Mouse (Mus musculus) hindbrain, embryonic 16.5 days (tissue): ENCODE data around the gene Sprr1b. TPM values are rescaled to one million over a fixed set of nuclear protein-coding genes. Genes with fewer than 3 reads are reported as not detected.
"Not testable (repeated sequence)": the region's sequence is repeated elsewhere in the genome, so short reads cannot be mapped to it uniquely, and the experiment has no call there.

Experiments used
- ATAC-seq: fragments of 200-750 bp; cut with Nextera tagmentation; 2 replicates; pipeline ENCODE4 v1.8.0; 2017; ENCODE audit warnings: moderate TSS enrichment, moderate library complexity
- H3K27ac ChIP-seq: fragments of 300-500 bp; sonication (generic); 2 replicates; pipeline ENCODE4 v1.5.1; 2014; ENCODE audit warnings: low read depth, mild to moderate bottlenecking, control low read depth, low read length, moderate library complexity
- H3K27me3 ChIP-seq: fragments of 300-500 bp; sonication (generic); replicated peaks from 2 replicates; pipeline ENCODE4 v1.6.1; 2014; ENCODE audit warnings: low read length; ENCODE audit not compliant: control insufficient read depth, insufficient read depth
- H3K36me3 ChIP-seq: fragments of 300-500 bp; sonication (generic); 2 replicates; pipeline ENCODE4 v1.6.1; 2014; ENCODE audit warnings: mild to moderate bottlenecking, low read length, moderate library complexity, mixed read lengths; ENCODE audit not compliant: control insufficient read depth, insufficient read depth
- H3K4me1 ChIP-seq: fragments of 300-500 bp; sonication (generic); 2 replicates; pipeline ENCODE4 v1.6.1; 2014; ENCODE audit warnings: low read depth, low read length; ENCODE audit not compliant: control insufficient read depth, insufficient read depth
- H3K4me2 ChIP-seq: fragments of 300-500 bp; sonication (generic); 2 replicates; pipeline ENCODE4 v1.6.1; 2014; ENCODE audit warnings: mild to moderate bottlenecking, low read length, control low read depth, moderate library complexity
- H3K4me3 ChIP-seq: fragments of 300-500 bp; sonication (generic); 2 replicates; pipeline ENCODE4 v1.5.1; 2014; ENCODE audit warnings: mild to moderate bottlenecking, low read length, control low read depth, moderate library complexity
- H3K9ac ChIP-seq: fragments of 300-500 bp; sonication (generic); 2 replicates; pipeline ENCODE4 v1.6.1; 2014; ENCODE audit warnings: low read depth, mild to moderate bottlenecking, control low read depth, low read length, moderate library complexity
- H3K9me3 ChIP-seq: fragments of 300-500 bp; sonication (generic); 2 replicates; pipeline ENCODE4 v1.6.1; 2014; ENCODE audit warnings: mild to moderate bottlenecking, low read length, moderate library complexity; ENCODE audit not compliant: control insufficient read depth
- WGBS: fragments of 180-500 bp; shearing (Covaris S2); extraction: QIAGEN DNeasy Blood & Tissue Kit; methylation state at CpG from one replicate; pipeline ENCODE4 v1.1.7; 2014; 5-methylcytosine and 5-hydroxymethylcytosine counted together
- polyA plus RNA-seq: library from polyadenylated mRNA; unstranded; fragments of >200 nt; fragmentation: Nextera tagmentation; extraction: Ambion mirVana; gene quantifications from 2 replicates; pipeline ENCODE4 v1.2.1, GENCODE M21; 2015

Sprr1b gene
- not detected in 2 replicates for polyA plus RNA-seq

DNA sequence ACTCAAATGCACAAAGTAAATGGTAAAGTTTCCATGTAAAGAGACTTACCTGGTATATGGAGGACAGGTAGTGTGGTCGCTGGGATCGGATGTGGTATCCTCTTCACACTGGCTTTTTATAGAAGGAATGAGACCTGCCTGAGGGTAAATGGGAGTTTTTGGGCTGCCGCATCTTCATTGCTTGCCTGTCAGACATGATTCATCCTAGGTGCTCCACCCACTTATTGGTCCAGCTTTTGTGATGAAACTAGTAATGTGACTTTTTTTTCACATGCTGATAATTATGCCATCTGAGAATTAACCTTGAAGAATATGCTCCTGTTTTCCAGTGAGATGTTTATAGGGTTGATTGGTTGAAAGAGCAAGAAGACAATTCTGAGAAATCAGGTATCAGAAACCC is at the start of gene Sprr1b:
Gene Sprr1b, minus strand, starts transcription at position 101 of the 400 bp plus-strand sequence.
- Histone ChIP-seq H3K27me3 (no peaks in the 10 kb centered on the region), H3K9ac (no peak within 1 kb of the TSS), H3K27ac (no peak within 1 kb of the TSS), H3K9me3 (no peaks in the 10 kb centered on the region), H3K36me3 (no peaks in the 10 kb centered on the region), H3K4me2 (no peak within 1 kb of the TSS), H3K4me3 (no peak within 1 kb of the TSS), H3K4me1 (no peaks in the 10 kb centered on the region)
- no peak for ATAC-seq
- WGBS: 90% methylated on average over 3 of the region's 3 CpGs

DNA sequence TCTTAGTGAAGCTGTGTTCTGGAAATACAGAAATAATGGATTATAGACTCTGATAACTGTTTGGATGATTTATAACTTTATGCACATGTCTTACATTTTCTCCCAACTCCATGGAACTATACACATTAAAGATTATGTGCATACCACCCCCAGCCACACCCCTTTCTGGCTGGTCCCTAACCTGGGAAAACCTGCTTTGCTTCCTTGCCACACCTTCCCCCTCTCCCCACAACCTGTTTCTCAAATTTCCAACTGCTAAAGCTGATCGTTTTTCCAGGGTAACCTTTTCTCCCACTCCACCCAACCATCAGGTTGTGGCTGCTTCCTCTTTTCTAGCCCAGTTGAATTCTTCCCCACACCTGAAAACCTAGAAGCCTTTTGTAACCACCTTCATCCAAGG is 47.7 kb upstream of the Sprr1b start:
- Histone ChIP-seq H3K9ac (no peak overlapping the region), H3K4me1 (no peaks in the 10 kb centered on the region), H3K27me3 (no peaks in the 10 kb centered on the region), H3K36me3 (no peaks in the 10 kb centered on the region), H3K27ac (no peak overlapping the region), H3K9me3 (no peaks in the 10 kb centered on the region), H3K4me3 (no peak overlapping the region), H3K4me2 (no peak overlapping the region)
- no peak for ATAC-seq
- 64% methylated on average over 1 of the region's 1 CpGs for whole genome bisulfite sequencing

DNA sequence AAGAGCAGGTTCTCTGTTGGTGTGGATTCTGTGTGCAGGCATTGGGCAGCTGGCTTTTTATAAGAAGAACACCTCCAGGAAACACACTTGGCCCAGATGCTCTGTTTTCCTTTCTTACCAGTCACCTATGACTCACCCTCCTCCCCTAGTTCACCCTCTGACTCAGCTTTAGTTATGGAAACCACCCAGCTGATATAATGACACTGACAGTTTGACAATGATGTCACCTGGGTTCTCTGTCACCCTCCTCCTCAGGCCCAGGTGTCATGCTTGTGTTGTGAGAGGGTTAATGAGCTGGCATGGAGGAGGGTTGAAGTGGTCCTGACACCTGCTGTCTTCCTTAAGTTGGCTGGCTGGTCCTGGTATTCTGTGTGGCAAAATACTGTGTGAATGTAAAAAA is 47.3 kb upstream of the Sprr1b start, which contains the start of gene Sprr1a:
Gene Sprr1a, minus strand, starts transcription at position 33 of the 400 bp plus-strand sequence.
- Histone ChIP-seq H3K9ac (no peak within 1 kb of the TSS), H3K4me3 (no peak within 1 kb of the TSS), H3K4me1 (no peaks in the 10 kb centered on the region), H3K4me2 (no peak within 1 kb of the TSS), H3K36me3 (no peaks in the 10 kb centered on the region), H3K27ac (no peak within 1 kb of the TSS), H3K27me3 (no peaks in the 10 kb centered on the region), H3K9me3 (no peaks in the 10 kb centered on the region)
- ATAC-seq: no peak

DNA sequence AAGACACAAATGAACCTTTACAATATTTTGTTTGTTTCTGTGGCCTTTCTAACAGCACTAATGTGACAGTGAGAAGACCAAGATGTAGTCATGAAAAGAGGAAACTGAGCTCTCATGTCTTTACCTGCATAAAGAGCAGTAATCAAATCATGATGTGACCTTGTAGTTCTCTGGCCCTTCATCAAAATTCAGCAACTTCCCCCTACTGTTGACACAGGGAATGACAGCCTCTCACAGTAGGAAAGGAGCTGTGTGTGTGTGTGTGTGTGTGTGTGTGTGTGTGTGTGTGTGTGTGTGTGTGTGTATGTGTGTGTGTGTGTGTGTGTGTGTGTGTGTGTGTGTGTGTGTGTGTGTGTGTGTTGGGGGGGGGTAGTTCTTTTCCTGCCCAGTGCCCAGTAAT is 42.7 kb upstream of the Sprr1b start:
- H3K36me3 ChIP-seq, H3K9me3 ChIP-seq, ATAC-seq, H3K4me3 ChIP-seq, H3K27me3 ChIP-seq, H3K4me1 ChIP-seq, H3K9ac ChIP-seq, H3K27ac ChIP-seq, H3K4me2 ChIP-seq: not testable (repeated sequence)

DNA sequence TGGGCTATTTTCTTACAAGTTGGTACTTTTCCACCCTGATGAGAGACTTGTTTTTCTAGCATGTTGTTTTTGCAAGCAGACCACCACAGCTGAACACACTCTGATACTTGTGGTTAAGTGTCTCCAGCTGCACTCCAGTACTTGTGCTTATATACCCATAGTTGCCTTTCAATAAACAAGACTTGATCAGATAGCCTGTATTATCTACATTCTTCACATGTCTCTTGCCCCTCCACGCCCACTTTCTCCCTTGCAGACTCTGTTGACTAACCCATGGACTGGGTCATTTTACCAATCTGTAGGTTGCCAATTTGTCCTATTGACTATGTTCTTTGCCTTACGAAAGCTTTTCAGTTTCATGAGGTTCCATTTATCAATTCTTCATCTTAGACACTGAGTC is 31.5 kb upstream of the Sprr1b start:
- H3K4me3 ChIP-seq: no peak overlapping the region
- ATAC-seq: no peak
- H3K9me3 ChIP-seq: no peaks in the 10 kb centered on the region
- WGBS: 93% methylated on average over 2 of the region's 2 CpGs
- H3K36me3 ChIP-seq: no peaks in the 10 kb centered on the region
- no peak overlapping the region for H3K4me2 ChIP-seq
- no peak overlapping the region for H3K9ac ChIP-seq
- H3K4me1 ChIP-seq: no peaks in the 10 kb centered on the region
- H3K27me3 ChIP-seq: no peaks in the 10 kb centered on the region
- no peak overlapping the region for H3K27ac ChIP-seq

DNA sequence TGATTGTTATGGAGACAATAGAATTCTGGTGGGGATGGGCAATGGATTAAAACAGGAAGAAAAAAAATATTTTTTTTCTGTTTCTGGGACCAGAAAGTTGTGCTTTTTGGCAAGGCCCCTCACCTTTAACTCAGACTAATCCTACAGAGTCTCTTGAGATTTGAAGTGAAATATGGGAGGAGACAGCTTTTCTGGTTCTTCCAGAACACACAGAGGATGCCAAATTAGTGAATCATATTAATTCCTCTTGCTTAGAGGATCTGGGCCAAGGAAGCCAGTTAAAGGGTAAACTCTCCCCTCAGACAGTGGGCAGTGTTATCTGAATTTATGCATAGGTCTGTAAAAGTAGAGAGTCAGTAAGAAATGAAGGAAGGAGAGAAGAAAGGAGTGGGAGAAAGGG is 28.8 kb upstream of the Sprr1b start:
- Histone ChIP-seq H3K4me2 (no peak overlapping the region), H3K9ac (no peak overlapping the region), H3K27ac (no peak overlapping the region), H3K27me3 (no peaks in the 10 kb centered on the region), H3K4me1 (no peaks in the 10 kb centered on the region), H3K9me3 (no peaks in the 10 kb centered on the region), H3K4me3 (no peak overlapping the region), H3K36me3 (no peaks in the 10 kb centered on the region)
- no peak for ATAC-seq

DNA sequence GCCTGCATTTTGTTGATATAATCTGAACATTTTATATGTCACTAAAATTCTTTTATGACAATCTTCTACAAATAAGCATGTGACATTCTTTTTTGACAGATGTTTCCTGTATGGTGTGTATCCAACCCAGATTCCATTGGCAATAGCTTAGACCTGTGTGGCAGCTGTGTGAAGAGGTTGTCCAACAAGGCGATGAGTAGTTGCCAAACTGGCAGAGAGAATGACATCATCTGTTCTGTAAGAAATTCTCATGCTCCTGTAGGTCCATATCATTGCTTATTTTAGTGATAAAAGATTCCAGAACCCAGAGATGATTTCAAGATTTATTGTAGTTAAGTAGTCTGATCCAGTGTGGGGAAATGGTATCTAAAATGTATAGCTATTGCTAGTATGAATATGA is 28.0 kb upstream of the Sprr1b start:
- ATAC-seq: no peak
- Histone ChIP-seq H3K4me3 (no peak overlapping the region), H3K27ac (no peak overlapping the region), H3K36me3 (no peaks in the 10 kb centered on the region), H3K27me3 (no peaks in the 10 kb centered on the region), H3K9ac (no peak overlapping the region), H3K4me2 (no peak overlapping the region), H3K9me3 (no peaks in the 10 kb centered on the region), H3K4me1 (no peaks in the 10 kb centered on the region)
- 92% methylated on average over 1 of the region's 1 CpGs for WGBS

DNA sequence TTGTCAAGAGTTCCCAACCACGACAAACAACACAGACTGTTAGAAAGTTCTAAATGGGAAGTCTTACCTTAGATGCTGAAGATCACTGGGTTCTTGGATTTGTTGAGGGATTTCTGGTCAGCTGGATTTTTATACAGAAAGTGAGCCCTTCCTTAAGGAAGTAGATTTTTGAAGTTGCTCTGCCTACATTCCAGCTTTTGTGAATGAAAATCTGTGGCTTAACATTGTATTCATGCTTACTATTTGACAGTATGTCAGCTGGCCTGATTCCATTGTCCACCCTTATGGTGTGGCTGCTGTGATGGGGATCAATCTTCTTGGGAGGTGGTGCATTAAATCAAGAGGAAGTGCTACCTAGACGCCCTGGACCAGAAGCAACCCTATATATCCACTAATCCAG is 20.0 kb upstream of the Sprr1b start, which contains the start of gene Sprr3:
Gene Sprr3, minus strand, starts transcription at position 101 of the 400 bp plus-strand sequence.
- Histone ChIP-seq H3K4me2 (no peak within 1 kb of the TSS), H3K9me3 (no peaks in the 10 kb centered on the region), H3K36me3 (no peaks in the 10 kb centered on the region), H3K27me3 (no peaks in the 10 kb centered on the region), H3K4me1 (no peaks in the 10 kb centered on the region), H3K4me3 (no peak within 1 kb of the TSS), H3K27ac (no peak within 1 kb of the TSS), H3K9ac (no peak within 1 kb of the TSS)
- WGBS: 72% methylated on average over 2 of the region's 2 CpGs
- ATAC-seq: no peak

DNA sequence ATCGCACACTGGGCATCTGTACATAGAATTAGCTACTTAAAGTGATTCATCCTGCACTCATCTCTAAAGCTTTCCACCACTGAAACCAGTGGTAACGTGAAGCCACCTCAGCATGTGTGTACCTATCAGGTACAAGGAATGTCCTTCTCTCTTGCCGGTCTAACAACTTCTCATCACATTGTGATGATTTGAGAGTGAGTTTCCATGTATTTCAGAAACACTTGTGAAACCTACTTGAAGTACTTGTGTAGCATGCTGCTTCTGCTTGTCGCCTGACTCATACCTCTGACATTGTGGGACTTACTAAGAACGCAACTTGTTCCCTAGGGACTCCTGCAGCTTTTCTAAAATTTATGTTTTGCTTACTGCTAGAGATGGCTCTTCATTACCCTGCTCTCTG is 16.6 kb upstream of the Sprr1b start:
- Histone ChIP-seq H3K9me3 (no peaks in the 10 kb centered on the region), H3K27me3 (no peaks in the 10 kb centered on the region), H3K4me3 (no peak overlapping the region), H3K4me2 (no peak overlapping the region), H3K27ac (no peak overlapping the region), H3K4me1 (no peaks in the 10 kb centered on the region), H3K9ac (no peak overlapping the region), H3K36me3 (no peaks in the 10 kb centered on the region)
- no peak for ATAC-seq
- WGBS: 86% methylated on average over 5 of the region's 5 CpGs

DNA sequence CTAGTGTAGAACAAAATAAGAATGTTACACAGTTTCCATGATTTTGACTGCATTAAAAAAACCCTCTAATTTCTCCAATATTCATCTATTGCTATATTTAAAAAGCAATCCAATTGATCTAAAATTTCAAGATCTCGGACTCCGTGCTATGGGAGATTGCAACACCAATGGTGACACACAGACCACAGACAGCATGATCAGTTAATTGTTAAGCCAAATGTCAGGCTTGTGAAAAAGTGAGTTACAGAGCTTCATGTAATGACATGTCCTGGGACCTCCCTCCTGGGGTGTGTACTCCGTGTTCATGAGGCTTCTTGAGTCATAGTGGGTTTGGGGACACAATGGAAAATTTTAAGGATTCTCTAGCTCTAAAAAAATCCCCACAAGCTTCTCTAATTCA is 1.6 kb upstream of the Sprr1b start:
- 85% methylated on average over 3 of the region's 3 CpGs for WGBS
- Histone ChIP-seq H3K27me3 (no peaks in the 10 kb centered on the region), H3K9ac (no peak overlapping the region), H3K4me1 (no peaks in the 10 kb centered on the region), H3K4me2 (no peak overlapping the region), H3K27ac (no peak overlapping the region), H3K4me3 (no peak overlapping the region), H3K36me3 (no peaks in the 10 kb centered on the region), H3K9me3 (no peaks in the 10 kb centered on the region)
- ATAC-seq: no peak
